21 mouse cellular contexts compared by ENCODE assay signal in the genomic region with DNA sequence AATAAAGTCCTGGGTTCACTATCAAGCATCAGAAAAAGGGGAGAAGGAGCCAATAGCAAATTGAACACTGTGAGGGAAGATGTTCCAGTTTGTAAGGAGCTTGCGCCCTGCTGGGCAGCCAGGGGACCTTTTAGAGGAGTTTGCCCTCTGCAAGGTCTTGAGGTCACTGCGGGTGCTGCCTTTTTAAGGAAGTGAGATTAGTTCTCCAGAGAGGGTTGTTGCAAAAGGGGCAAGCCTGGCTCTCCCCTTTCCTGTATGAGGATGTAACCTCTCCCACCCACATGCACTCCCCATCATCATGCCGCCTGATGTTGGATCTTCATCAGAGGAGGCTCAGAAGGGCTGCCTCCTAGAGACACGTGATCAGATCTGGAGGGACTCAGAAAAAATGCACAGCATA.
DNase-seq lines count a peak whose midpoint lies in the region; ATAC-seq and TF ChIP-seq lines count a peak whose summit lies in the region.
"Had no signal": no experiment of that assay in that cellular context is flagged by ENCODE, and none has a peak within 500 bp of the region (broad histone marks: within the 10 kb centered on the region; RNA-seq: fewer than 3 reads in every experiment).

No protein-coding gene starts in this region.

- H3K9ac ChIP-seq in lung, postnatal 0 days (replicated peaks; ENCODE audit: low read depth), result no peak overlapping the region
- no peak overlapping the region for H3K9ac ChIP-seq in liver, embryonic 13.5 days
- no peak overlapping the region for H3K9ac ChIP-seq in intestine, embryonic 15.5 days
- H3K9ac ChIP-seq: embryonic facial prominence, embryonic 13.5 days; forebrain, embryonic 15.5 days; hindbrain, embryonic 12.5 days; limb, embryonic 13.5 days had no signal

- no peak overlapping the region for H3K4me2 ChIP-seq in lung, postnatal 0 days (replicated peaks; ENCODE audit: low read depth, low read length)
- H3K4me2 ChIP-seq in liver, embryonic 13.5 days, result no peak overlapping the region
- no peak overlapping the region for H3K4me2 ChIP-seq in intestine, embryonic 15.5 days (replicated peaks)
- H3K4me2 ChIP-seq: embryonic facial prominence, embryonic 13.5 days; forebrain, embryonic 15.5 days; heart, embryonic 11.5 days; hindbrain, embryonic 12.5 days; limb, embryonic 13.5 days had no signal

- no peaks in the 10 kb centered on the region for H3K9me3 ChIP-seq in lung, postnatal 0 days (ENCODE audit: low read length)
- H3K9me3 ChIP-seq in liver, embryonic 13.5 days (replicated peaks), result no peaks in the 10 kb centered on the region
- no peaks in the 10 kb centered on the region for H3K9me3 ChIP-seq in intestine, embryonic 15.5 days
- H3K9me3 ChIP-seq: embryonic facial prominence, embryonic 13.5 days; forebrain, embryonic 15.5 days; hindbrain, embryonic 12.5 days; limb, embryonic 13.5 days had no signal

- H3K4me1 ChIP-seq in lung, postnatal 0 days (ENCODE audit: insufficient read depth, low read depth, low read length), result no peaks in the 10 kb centered on the region
- no peaks in the 10 kb centered on the region for H3K4me1 ChIP-seq in lung, adult 2 months (ENCODE audit: control insufficient read depth, insufficient read depth, low read length)
- H3K4me1 ChIP-seq in liver, embryonic 13.5 days (replicated peaks), result no peaks in the 10 kb centered on the region
- H3K4me1 ChIP-seq in intestine, embryonic 15.5 days (replicated peaks), result no peaks in the 10 kb centered on the region
- H3K4me1 ChIP-seq: forebrain, embryonic 15.5 days; hindbrain, embryonic 12.5 days had no signal

- DNase-seq in lung, postnatal 0 days (ENCODE audit: low spot score), result peak; percentile 49
- no peak for DNase-seq in lung, adult 2 months
- no peak for DNase-seq in liver, embryonic 13.5 days
- DNase-seq in testis, postnatal 10 days (ENCODE audit: low spot score), result no peak
- no peak for DNase-seq in cerebellum, adult 9-11 months
- DNase-seq: adrenal gland, adult 2 months; cerebellum, postnatal 10 days; gastrocnemius, postnatal 25 days; heart, postnatal 10 days; kidney, adult 2 months; kidney, postnatal 14 days; midbrain, embryonic 14.5 days; right cerebral cortex, postnatal 4 days; thymus, postnatal 14 days had no signal

- no peak for TF ChIP-seq EP300 in lung, postnatal 0 days (IDR thresholded peaks at IDR 0.05)

- no peak for ATAC-seq in lung, postnatal 0 days
- 0 out of 2 replicates have a peak, but pooled peaks have one; percentile 20 for ATAC-seq in liver, embryonic 13.5 days (ENCODE audit: low read depth)
- peak; percentile 100 for ATAC-seq in megakaryocyte progenitor cell, adult 5-6 weeks (replicated peaks; ENCODE audit: poor library complexity)
- no peak for ATAC-seq in intestine, embryonic 15.5 days
- ATAC-seq: forebrain, embryonic 15.5 days had no signal

- TF ChIP-seq POLR2A in lung, adult 2 months (IDR thresholded peaks at IDR 0.05; ENCODE audit: borderline replicate concordance, extremely low read depth, low read depth, low read length), result no peak

- no peaks in the 10 kb centered on the region for H3K27me3 ChIP-seq in lung, postnatal 0 days (replicated peaks; ENCODE audit: insufficient read depth, low read length)
- H3K27me3 ChIP-seq in liver, embryonic 13.5 days, result no peaks in the 10 kb centered on the region
- no peaks in the 10 kb centered on the region for H3K27me3 ChIP-seq in intestine, embryonic 15.5 days (replicated peaks)
- H3K27me3 ChIP-seq: embryonic facial prominence, embryonic 13.5 days; forebrain, embryonic 15.5 days; hindbrain, embryonic 12.5 days; limb, embryonic 13.5 days had no signal

- H3K4me3 ChIP-seq in lung, postnatal 0 days (ENCODE audit: low read depth, low read length), result no peak overlapping the region
- H3K4me3 ChIP-seq in lung, adult 2 months (replicated peaks; ENCODE audit: extremely low read depth, low read depth, low read length), result no peak overlapping the region
- no peak overlapping the region for H3K4me3 ChIP-seq in liver, embryonic 13.5 days (replicated peaks)
- H3K4me3 ChIP-seq in intestine, embryonic 15.5 days (replicated peaks), result no peak overlapping the region
- H3K4me3 ChIP-seq: embryonic facial prominence, embryonic 13.5 days; forebrain, embryonic 15.5 days; hindbrain, embryonic 12.5 days; limb, embryonic 13.5 days had no signal

- 68% methylated on average over 4 of the region's 4 CpGs for WGBS in lung, postnatal 0 days
- 63% methylated on average over 4 of the region's 4 CpGs for WGBS in lung, adult 2 months
- WGBS in liver, embryonic 13.5 days (ENCODE audit: insufficient replicate concordance), result 25% methylated on average over 4 of the region's 4 CpGs
- WGBS in intestine, embryonic 15.5 days, result 69% methylated on average over 4 of the region's 4 CpGs

- H3K36me3 ChIP-seq in lung, postnatal 0 days (ENCODE audit: insufficient read depth, low read length), result no peaks in the 10 kb centered on the region
- H3K36me3 ChIP-seq in liver, embryonic 13.5 days, result no peaks in the 10 kb centered on the region
- H3K36me3 ChIP-seq in intestine, embryonic 15.5 days, result no peaks in the 10 kb centered on the region
- H3K36me3 ChIP-seq: embryonic facial prominence, embryonic 13.5 days; forebrain, embryonic 15.5 days; hindbrain, embryonic 12.5 days; limb, embryonic 13.5 days had no signal

- no peak overlapping the region for H3K27ac ChIP-seq in lung, postnatal 0 days (ENCODE audit: low read length)
- H3K27ac ChIP-seq in liver, embryonic 13.5 days, result no peak overlapping the region
- no peak overlapping the region for H3K27ac ChIP-seq in intestine, embryonic 15.5 days
- H3K27ac ChIP-seq: embryonic facial prominence, embryonic 13.5 days; forebrain, embryonic 15.5 days; hindbrain, embryonic 12.5 days; limb, embryonic 13.5 days had no signal

- no peak for TF ChIP-seq CTCF in lung, postnatal 0 days (IDR thresholded peaks at IDR 0.05)
- no peak for TF ChIP-seq CTCF in lung, adult 2 months (IDR thresholded peaks at IDR 0.05; ENCODE audit: insufficient read depth, low read length)

Comparison
In these comparisons a context has a peak if more than half of its experiments do, and no peak if none do; other contexts are left out.
1. ATAC-seq: peak in liver, embryonic 13.5 days (single experiment) and megakaryocyte progenitor cell, adult 5-6 weeks (single experiment); none in lung, postnatal 0 days (single experiment) and intestine, embryonic 15.5 days (single experiment).